Mouse (Mus musculus) ovary, postnatal 10 days (tissue): Measurements from ENCODE around the gene Tulp2.
A peak's percentile ranks its signal among the peaks of the same experiment; 100 is the strongest.
"Not testable (repeated sequence)": the region's sequence is repeated elsewhere in the genome, so short reads cannot be mapped to it uniquely, and the experiment has no call there.

Experiments used
- DNase-seq: peaks from one replicate; pipeline ENCODE4 v3.0.0; 2022; ENCODE audit warnings: low spot score

Gene Tulp2

DNA sequence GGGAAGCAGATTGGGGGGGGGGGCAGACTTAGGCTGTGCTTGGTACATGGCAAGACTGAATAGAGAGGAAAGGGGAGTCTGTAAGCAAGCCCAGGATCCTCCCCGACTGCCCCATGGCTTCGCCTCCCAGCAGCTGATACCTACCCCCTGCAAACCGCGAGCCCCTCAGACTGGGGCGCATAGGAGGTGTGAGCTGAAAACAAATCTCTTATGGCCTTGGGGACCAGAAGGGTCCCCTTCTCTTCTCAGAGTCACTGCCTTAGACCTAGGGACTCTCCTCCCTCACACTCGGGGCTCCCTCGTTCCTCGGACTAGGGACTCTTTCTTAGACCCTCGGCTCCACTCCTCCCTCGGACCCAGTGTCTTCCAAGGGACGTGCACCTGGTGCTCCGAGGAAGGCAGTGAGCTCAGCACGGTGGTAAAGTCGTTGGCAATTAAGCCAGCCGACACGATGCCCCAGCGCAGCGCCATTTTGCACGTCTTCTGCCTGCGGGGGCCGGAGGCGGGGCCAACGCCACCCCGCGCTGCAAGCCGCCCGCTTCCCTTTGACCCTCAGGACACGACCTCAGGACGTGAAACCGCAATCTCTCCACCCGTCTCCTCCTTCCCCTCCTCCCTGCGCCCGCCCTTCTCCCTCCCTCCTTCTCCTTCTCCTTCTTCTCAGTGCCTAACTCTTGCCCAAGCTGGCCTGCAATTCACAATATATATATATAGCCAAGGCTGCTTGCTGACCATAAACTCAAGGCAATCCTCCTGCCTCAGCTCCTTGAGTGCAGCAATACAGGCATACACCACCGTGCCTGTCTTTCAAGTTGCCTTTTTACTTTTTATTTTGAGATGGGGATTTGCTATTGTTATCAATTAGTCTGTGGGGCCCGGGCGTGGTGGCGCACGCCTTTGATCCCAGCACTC is 6.9 kb downstream of the Tulp2 start, which contains the start of gene Dhdh:
Gene Dhdh, minus strand, starts transcription at position 513 of the 912 bp plus-strand sequence.
- DNase-seq, result peak; percentile 33

DNA sequence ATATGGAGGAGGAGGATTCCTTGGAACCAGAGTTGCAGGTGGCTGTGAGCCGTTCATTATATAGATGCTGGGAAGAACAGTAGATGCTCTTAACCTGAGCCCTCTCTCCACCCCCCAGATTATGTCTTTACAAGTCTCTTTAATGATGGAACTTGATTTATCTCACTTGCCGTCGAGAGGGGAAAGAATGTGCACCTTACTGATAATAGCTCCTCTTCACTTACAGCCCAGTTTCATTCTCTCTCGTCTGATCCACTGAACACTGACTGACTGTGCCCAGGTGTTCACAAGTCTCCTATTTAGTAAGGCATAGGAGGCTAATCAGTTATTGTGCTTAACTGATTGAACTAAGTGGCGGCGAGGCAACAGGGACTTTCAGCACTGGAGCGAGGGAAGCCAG is 7.9 kb downstream of the Tulp2 start:
- DNase-seq, result no peak

DNA sequence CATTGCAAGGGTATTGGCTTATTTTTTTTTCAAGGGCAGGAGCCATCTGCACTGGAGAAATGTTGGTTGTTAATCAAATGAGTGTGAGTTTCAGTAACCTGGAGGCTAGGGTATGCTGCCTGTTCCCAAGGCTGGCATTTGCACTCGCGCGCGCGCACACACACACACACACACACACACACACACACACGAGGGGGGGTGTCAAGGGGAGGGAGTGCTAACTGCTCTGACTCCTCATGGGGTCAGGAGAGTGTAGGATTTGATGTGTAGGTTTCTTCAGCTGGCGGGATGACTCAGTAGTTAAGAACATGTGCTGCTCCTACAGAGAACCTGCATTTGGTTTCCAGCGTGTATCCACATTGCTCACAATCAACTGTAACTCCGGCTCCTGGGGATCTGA is 9.1 kb downstream of the Tulp2 start:
- DNase-seq, result no peak

- DNase-seq, result no peak
Measured at GRCm38 (mm10) chr7:45491264-45491663, 9.6 kb downstream of the Tulp2 start.

- DNase-seq, result no peak
Measured at GRCm38 (mm10) chr7:45492225-45492844, 10.7 kb downstream of the Tulp2 start.

- no peak for DNase-seq
Measured at GRCm38 (mm10) chr7:45492951-45493350, 11.3 kb downstream of the Tulp2 start.

DNA sequence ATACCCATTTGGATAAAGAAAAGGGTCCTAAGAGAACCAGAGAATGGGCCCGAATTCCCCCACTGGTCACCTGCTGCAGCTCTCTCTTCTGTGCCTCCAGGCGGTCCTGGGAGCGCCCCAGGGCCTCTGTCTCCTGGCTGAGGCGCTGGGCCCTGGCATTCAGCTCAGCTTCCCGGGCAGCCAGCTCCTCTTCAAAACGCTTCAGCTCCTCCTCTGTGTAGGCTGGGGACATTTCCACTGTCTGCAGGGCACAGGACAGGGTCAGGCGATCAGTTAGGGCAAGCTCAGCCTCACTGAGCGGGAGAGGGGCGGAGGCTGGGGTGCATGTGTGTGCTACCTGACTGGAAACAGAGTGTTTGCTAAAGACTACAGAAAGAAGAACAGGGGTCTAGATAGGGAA is 12.9 kb downstream of the Tulp2 start:
- no peak for DNase-seq

GRCm38 (mm10) chr7:45498427-45498826 is 16.8 kb downstream of the Tulp2 start:
- DNase-seq, result no peak

- no peak for DNase-seq
Measured at GRCm38 (mm10) chr7:45507583-45507982, 25.9 kb downstream of the Tulp2 start.

DNA sequence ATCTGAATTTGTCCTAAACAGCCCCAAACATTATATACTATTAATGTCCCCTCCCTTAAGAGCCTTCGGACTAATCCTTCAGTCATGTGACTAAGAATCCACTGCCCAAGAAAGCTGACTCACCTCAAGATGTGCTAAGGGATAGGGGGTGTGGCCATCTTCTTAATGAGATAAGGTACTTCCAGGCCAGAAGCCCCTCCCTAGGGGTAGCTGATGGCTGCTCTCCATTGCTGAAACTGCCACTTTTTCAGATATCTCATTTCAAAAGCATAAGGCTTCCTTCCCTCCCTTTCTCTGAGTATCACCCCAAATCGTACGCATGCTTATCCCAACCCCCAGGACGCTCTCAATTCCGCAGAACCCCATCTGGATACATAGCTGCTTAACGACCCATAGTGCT is 26.9 kb downstream of the Tulp2 start:
- no peak for DNase-seq

DNA sequence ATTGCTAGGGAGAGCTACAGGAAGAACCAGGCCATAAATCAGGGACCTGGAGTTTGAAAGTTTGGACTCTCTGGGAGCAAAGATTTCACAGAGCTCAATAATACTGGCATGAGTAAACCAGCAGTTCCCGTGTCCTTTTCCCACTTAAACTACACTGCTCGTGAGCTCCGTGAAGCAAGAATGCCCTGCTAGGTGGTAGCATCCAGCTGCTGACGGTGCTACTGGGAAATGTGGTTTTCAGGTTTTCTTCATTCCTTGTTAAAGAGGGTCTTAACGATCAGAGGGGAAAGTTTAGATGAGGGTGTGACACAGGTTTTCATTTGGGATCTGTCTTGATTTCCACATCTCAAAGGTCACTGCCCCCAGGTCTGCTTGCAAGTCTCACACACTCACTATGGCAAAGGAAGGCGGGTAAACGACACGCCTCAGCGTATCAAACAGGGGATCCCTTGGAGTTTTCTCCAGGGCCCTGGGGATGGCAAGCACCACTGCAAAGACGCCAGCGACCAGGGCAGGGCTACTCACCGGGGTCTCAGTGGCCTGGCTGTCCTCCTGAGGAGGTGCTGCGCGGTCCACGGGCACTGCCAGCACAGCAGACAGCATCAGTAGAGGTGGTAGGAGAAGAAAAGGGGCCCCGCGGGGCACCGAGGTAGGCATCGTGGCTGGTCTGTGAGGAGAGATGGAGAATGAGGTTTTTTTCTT is 27.7 kb downstream of the Tulp2 start:
- no peak for DNase-seq

DNA sequence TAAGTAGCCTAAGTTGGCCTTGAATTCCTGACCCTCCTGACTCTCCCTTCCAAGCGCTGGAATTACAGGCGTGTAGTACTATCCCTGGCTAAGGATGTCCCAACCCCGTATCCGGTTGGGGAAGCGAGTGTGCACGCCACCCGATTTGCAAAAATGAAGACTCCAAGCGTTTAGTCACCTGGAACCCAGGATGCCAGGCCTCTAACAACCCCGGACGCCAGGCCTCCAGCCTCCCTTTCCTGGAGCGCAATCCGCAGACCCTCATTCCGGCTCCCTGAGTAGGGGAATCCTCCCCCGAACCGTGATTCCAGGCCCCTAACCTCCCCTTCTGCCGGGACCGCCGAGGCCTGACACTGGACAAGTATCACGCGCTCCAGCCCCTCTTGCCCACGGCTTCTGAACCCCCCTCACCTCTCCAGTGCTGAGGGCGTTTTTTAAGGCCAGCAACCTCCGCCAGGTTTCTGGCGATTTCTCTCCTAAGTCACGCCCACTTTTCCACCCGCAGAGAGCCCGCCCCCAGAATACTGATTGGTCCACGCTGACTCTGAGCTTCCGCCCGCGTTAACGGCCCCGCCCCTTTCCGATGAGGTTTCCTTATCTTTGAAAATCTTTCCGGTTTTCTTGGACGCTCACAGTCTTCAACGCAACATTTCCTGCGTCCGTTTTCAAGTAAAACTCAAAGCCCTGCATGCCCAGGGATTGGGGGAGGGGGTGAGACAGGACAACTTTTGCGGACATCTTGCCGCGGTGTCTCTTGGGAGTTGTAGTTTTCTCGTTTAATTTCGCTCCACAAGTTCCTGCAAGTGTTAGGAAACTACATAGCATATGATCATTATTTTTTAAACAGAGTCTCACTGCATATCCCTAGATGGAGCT is 28.5 kb downstream of the Tulp2 start, which contains the start of gene Nucb1:
Gene Nucb1, minus strand, starts transcription at position 495 of the 876 bp plus-strand sequence.
- DNase-seq, result peak; percentile 81

- no peak for DNase-seq
Measured at GRCm38 (mm10) chr7:45514411-45514810, 32.7 kb downstream of the Tulp2 start.

DNA sequence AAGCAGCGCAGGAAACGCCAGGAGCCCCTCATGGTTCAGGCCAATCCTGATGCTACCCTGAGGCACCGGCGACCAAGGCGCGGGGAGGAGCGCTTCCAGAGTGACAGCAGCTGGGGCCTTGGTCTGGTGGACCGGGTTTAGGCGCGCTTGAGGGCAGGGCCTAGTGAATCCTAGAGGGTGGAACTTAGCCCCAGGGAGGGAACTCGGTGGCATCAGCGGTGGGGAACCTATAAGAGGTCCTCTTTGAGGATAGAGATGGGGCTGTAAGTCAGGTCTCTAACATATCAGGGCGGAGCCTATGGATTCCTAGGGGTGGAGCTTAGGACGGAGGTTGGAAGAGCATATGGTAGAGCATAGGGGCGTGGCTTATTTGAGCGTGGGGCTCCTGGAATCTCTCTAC is 33.8 kb downstream of the Tulp2 start:
- no peak for DNase-seq

DNA sequence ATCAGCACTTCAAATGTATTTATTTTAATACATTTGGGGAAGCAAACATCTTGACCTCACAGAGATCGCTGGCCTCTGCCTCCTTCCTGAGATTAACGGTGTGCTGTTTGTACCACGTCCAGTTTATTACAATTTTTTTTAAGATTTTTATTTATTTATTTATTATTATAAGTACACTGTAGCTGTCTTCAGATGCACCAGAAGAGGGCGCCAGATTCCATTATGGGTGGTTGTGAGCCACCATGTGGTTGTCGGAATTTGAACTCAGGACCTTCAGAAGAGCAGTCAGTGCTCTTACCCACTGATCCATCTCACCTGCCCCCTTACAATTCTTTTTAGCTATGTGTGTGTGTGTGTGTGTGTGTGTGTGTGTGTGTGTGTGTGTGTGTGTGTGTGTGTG is 35.2 kb downstream of the Tulp2 start:
- not testable (repeated sequence) for DNase-seq

GRCm38 (mm10) chr7:45518618-45519017 is 36.9 kb downstream of the Tulp2 start:
- DNase-seq, result no peak

DNA sequence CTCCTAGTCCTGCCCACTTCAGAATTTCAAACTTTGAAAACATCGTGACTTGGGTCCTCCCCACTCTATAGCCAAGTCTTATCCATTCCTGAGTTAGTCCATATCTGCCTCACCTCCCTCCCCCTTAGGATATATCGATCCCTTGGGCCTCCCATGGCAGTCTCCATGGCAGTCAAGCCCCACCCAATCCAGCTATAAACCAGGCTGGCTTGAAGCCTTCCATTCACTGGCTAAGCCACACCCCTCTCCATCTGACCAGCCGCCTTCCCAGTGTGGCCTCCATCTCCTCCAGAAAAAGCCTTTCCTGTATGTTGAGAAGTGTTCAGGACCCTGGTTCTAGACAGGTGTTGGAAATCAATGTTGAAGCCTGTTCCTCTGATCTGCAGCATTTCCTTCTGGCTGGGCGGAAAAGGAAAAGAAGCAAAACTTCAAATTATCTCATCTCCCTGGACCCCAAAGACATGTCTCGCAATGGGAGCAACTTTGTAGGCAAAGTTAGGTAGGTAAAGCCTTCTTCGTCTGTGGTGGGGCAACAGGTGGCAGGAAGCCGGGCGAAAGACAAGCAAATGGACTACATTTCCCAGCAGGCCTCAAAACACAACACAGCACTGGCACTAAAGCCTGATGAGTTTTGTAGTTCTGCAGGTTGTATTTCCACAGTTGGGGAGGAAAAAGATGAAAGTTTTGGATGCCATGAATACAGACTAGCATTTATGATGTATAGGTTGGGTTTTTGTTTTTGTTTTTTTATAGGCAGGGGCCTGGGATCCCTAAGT is 37.9 kb downstream of the Tulp2 start:
- DNase-seq, result no peak

- DNase-seq, result no peak
Measured at GRCm38 (mm10) chr7:45520605-45521004, 38.9 kb downstream of the Tulp2 start.

DNA sequence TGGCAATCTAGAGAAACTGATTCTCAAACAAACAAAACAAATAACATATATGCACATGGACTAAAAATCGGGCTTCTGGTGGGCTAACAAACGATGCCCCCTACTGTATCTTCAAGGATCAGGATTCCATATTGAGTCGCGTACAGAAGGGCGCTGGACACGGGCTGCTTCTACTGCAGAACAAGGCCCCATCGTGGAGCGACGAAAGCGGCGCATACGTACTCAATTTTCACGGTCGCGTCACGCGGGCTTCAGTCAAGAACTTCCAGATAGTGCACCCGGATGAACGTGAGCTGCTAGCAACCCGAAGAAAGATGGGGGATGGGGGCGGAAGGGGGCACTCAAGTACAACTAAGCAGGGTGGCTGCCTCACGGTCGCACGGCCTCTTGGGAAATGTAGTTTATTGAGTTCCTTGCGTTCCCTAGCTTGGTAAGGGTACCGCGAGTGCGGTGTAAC is 40.1 kb downstream of the Tulp2 start:
- DNase-seq, result peak; percentile 54

- no peak for DNase-seq
Measured at GRCm38 (mm10) chr7:45522194-45522752, 40.6 kb downstream of the Tulp2 start.
